Mouse (Mus musculus) liver, adult 2 months (tissue): ENCODE measurements around the gene Smarcd3. TPM values are rescaled to one million over a fixed set of nuclear protein-coding genes. Genes with fewer than 3 reads are reported as not detected.

ENCODE experiments used
- DNase-seq: peaks from one replicate; pipeline ENCODE4 v3.0.0-alpha.2; 2011; ENCODE audit warnings: low read depth, low spot score; ENCODE audit errors: extremely low read depth
- H3K27ac ChIP-seq: fragments of 200-500 bp; replicated peaks from 2 replicates; pipeline ENCODE4 v1.5.1; 2012; ENCODE audit warnings: low read depth, mild to moderate bottlenecking, control low read depth, inconsistent platforms, low read length; ENCODE audit not compliant: insufficient read depth
- H3K27me3 ChIP-seq: fragments of 200-500 bp; 2 replicates; pipeline ENCODE4 v1.6.1; 2012; ENCODE audit warnings: mild to moderate bottlenecking, moderate library complexity, low read length, inconsistent platforms; ENCODE audit not compliant: control insufficient read depth, insufficient read depth
- H3K36me3 ChIP-seq: fragments of 200-500 bp; 2 replicates; pipeline ENCODE4 v1.6.1; 2012; ENCODE audit warnings: low read length, inconsistent platforms; ENCODE audit not compliant: control insufficient read depth, insufficient read depth
- H3K4me1 ChIP-seq: fragments of 200-500 bp; 2 replicates; pipeline ENCODE4 v1.6.1; 2011; ENCODE audit warnings: low read length; ENCODE audit not compliant: control insufficient read depth, insufficient read depth
- H3K4me3 ChIP-seq: fragments of 200-500 bp; 2 replicates; pipeline ENCODE4 v1.5.1; 2011; ENCODE audit warnings: low read depth, mild to moderate bottlenecking, control low read depth, low read length, moderate library complexity; ENCODE audit not compliant: insufficient read depth
- H3K79me2 ChIP-seq: fragments of 200-500 bp; 2 replicates; pipeline ENCODE4 v1.6.1; 2012; ENCODE audit warnings: inconsistent platforms, mild to moderate bottlenecking, low read length, moderate library complexity; ENCODE audit not compliant: control insufficient read depth, insufficient read depth
- H3K9ac ChIP-seq: fragments of 200-500 bp; 2 replicates; pipeline ENCODE4 v1.6.1; 2012; ENCODE audit warnings: low read depth, mild to moderate bottlenecking, control low read depth, inconsistent platforms, low read length
- CTCF ChIP-seq: fragments of 200-500 bp; IDR thresholded peaks from 2 replicates; pipeline ENCODE4 v1.5.1; 2011; ENCODE audit warnings: low read depth, low read length, control low read depth
- POLR2A ChIP-seq: fragments of 200-500 bp; IDR thresholded peaks from 2 replicates; pipeline ENCODE4 v1.6.1; 2011; ENCODE audit warnings: low read length, control low read depth; ENCODE audit not compliant: insufficient read depth; ENCODE audit errors: extremely low read depth
- WGBS: fragments of 180-500 bp; shearing (Covaris S2); methylation state at CpG from one replicate; pipeline ENCODE4 v1.1.7; 2018; 5-methylcytosine and 5-hydroxymethylcytosine counted together
- polyA plus RNA-seq: library from polyadenylated mRNA; depleted of rRNA; stranded (reverse); fragments of >200 nt; gene quantifications from 2 replicates; pipeline ENCODE4 v1.2.3, GENCODE M21; 2012
- total RNA-seq: library from RNA; depleted of rRNA; stranded (reverse); fragments of >200 nt; gene quantifications from 2 replicates; pipeline ENCODE4 v1.2.3, GENCODE M21; 2014

The Smarcd3 gene
- total and polyA plus RNA-seq, 2 experiments: 0.55 to 1.3 TPM

GRCm38 (mm10) chr5:24601911-24602750 lies 22.1 kb downstream of the Smarcd3 start:
- H3K9ac ChIP-seq: peak overlapping the region; percentile 88
- H3K27me3 ChIP-seq: no peaks in the 10 kb centered on the region
- no peaks in the 10 kb centered on the region for H3K79me2 ChIP-seq
- peak; percentile 66 for DNase-seq
- WGBS: under 1% methylated on average over 73 of the region's 73 CpGs
- H3K4me1 ChIP-seq: peaks cover 18% of the 10 kb centered on the region
- H3K27ac ChIP-seq: peak overlapping the region; percentile 35
- no peaks in the 10 kb centered on the region for H3K36me3 ChIP-seq
- H3K4me3 ChIP-seq: peak overlapping the region; percentile 65
- no peak for TF ChIP-seq CTCF
- TF ChIP-seq POLR2A: peak; percentile 35; the same call in 1 of the 2 replicates

- Histone ChIP-seq H3K9ac (peak overlapping the region; percentile 88), H3K4me3 (peak overlapping the region; percentile 65), H3K27ac (0 out of 2 replicates have a peak overlapping the region, but pooled peaks have one; percentile 22), H3K79me2 (no peaks in the 10 kb centered on the region), H3K4me1 (peaks cover 19% of the 10 kb centered on the region), H3K36me3 (no peaks in the 10 kb centered on the region), H3K27me3 (no peaks in the 10 kb centered on the region)
- no peak for DNase-seq
- TF ChIP-seq POLR2A (no peak), CTCF (no peak)
- WGBS: 9% methylated on average over 33 of the region's 33 CpGs
Observed at GRCm38 (mm10) chr5:24601071-24601835, 23.0 kb downstream of the Smarcd3 start.

GRCm38 (mm10) chr5:24600236-24600635 lies 24.0 kb downstream of the Smarcd3 start:
- 94% methylated on average over 2 of the region's 2 CpGs for WGBS
- Histone ChIP-seq H3K36me3 (no peaks in the 10 kb centered on the region), H3K79me2 (no peaks in the 10 kb centered on the region), H3K4me1 (peaks cover 19% of the 10 kb centered on the region), H3K27me3 (no peaks in the 10 kb centered on the region), H3K9ac (no peak overlapping the region), H3K4me3 (no peak overlapping the region), H3K27ac (no peak overlapping the region)
- no peak for DNase-seq
- no peak for TF ChIP-seq POLR2A
- TF ChIP-seq CTCF: no peak

- H3K4me3 ChIP-seq: no peak overlapping the region
- no peaks in the 10 kb centered on the region for H3K27me3 ChIP-seq
- TF ChIP-seq CTCF: no peak
- no peak for TF ChIP-seq POLR2A
- 31% methylated on average over 8 of the region's 8 CpGs for WGBS
- no peak overlapping the region for H3K27ac ChIP-seq
- DNase-seq: no peak
- H3K36me3 ChIP-seq: no peaks in the 10 kb centered on the region
- no peaks in the 10 kb centered on the region for H3K79me2 ChIP-seq
- H3K4me1 ChIP-seq: peaks cover 15% of the 10 kb centered on the region
- H3K9ac ChIP-seq: no peak overlapping the region
Observed at GRCm38 (mm10) chr5:24599137-24599536, 25.1 kb downstream of the Smarcd3 start.

GRCm38 (mm10) chr5:24598570-24599006 lies 25.6 kb downstream of the Smarcd3 start:
- DNase-seq: no peak
- peak overlapping the region; percentile 57 for H3K9ac ChIP-seq
- H3K79me2 ChIP-seq: no peaks in the 10 kb centered on the region
- no peak for TF ChIP-seq POLR2A
- TF ChIP-seq CTCF: peak; percentile 49; the same call in 1 of the 2 replicates
- WGBS: 2% methylated on average over 41 of the region's 41 CpGs
- peaks cover 13% of the 10 kb centered on the region for H3K4me1 ChIP-seq
- H3K27me3 ChIP-seq: no peaks in the 10 kb centered on the region
- no peaks in the 10 kb centered on the region for H3K36me3 ChIP-seq
- H3K27ac ChIP-seq: no peak overlapping the region
- peak overlapping the region; percentile 32; the same call in 1 of the 2 replicates for H3K4me3 ChIP-seq
